Mouse (Mus musculus): ENCODE measurements at regions not wholly inside any gene's neighbourhood (a gene's known extent, or its start where the extent isn't known, plus 50 kb on each side); places are given as distances from the start of the nearest gene placed in this dataset.

DNA sequence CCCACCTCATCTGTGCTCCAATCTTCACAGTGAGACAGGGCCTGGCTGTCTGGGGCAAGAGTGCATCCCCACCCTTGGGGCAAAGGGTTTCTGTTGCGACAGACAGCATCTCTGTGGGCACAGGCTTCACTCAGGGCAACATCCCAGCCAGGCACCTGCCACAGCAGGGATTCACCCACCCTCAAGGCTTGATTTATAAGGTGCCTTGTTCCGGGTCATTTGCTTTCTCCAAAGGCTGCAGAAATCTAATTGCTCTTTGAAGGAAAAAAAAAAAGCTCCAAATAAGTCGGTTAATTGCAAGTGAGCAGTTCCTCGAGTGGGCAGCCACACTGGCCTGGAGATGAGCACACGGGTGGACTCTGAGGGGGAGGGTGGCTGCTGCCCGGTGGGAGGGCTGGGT, 61.5 kb upstream of the Nkx1-1 start:
- TF ChIP-seq GATA1 (IDR thresholded peaks at IDR 0.05; ENCODE audit: borderline replicate concordance, low read length) (no peak), FLI1 (IDR thresholded peaks at IDR 0.05; ENCODE audit: low read length) (no peak)
